Mouse (Mus musculus) megakaryocyte, embryonic 14.5 days (primary cell): Measurements from ENCODE around the gene Mlkl. TPM values are rescaled to one million over a fixed set of nuclear protein-coding genes. Genes with fewer than 3 reads are reported as not detected.
"Not testable (repeated sequence)": the region's sequence is repeated elsewhere in the genome, so short reads cannot be mapped to it uniquely, and the experiment has no call there.

ENCODE experiments used
- H3K27me3 ChIP-seq: replicated peaks from 2 replicates; pipeline ENCODE3; 2012; ENCODE audit warnings: inconsistent platforms
- H3K36me3 ChIP-seq: replicated peaks from 2 replicates; pipeline ENCODE3; 2012; ENCODE audit warnings: low read length, inconsistent platforms, mixed read lengths
- H3K4me1 ChIP-seq: 2 replicates; pipeline ENCODE4 v1.6.1; 2012; ENCODE audit warnings: inconsistent platforms
- H3K4me3 ChIP-seq: replicated peaks from 2 replicates; pipeline ENCODE3; 2012; ENCODE audit warnings: moderate library complexity, mild to moderate bottlenecking, inconsistent platforms
- H3K9me3 ChIP-seq: 2 replicates; pipeline ENCODE4 v1.6.1; 2012; ENCODE audit warnings: inconsistent platforms
- FLI1 ChIP-seq: IDR thresholded peaks from 2 replicates; pipeline ENCODE4 v1.6.1; 2012; ENCODE audit warnings: low read length, inconsistent platforms, mixed read lengths
- GATA1 ChIP-seq: IDR thresholded peaks from 3 replicates; pipeline ENCODE4 v1.6.1; 2012; ENCODE audit warnings: mixed read lengths, low read length, inconsistent platforms, borderline replicate concordance
- polyA plus RNA-seq: library from polyadenylated mRNA; stranded (reverse); fragments of >175 nt; gene quantifications from 2 replicates; pipeline ENCODE4 v1.2.3, GENCODE M21; 2012; ENCODE audit warnings: low replicate concordance; ENCODE audit not compliant: insufficient read depth

Gene Mlkl
- polyA plus RNA-seq, 1 experiment: 3.8 TPM

GRCm38 (mm10) chr8:111299821-111300568 lies 38.0 kb downstream of the Mlkl start, which contains the start of gene Rfwd3:
TSS of gene Rfwd3 (minus strand) at chr8:111300222.
- H3K4me1 ChIP-seq: peaks cover 17% of the 10 kb centered on the region
- TF ChIP-seq FLI1: no peak
- TF ChIP-seq GATA1: no peak
- H3K4me3 ChIP-seq: peak within 1 kb of the TSS; percentile 96
- no peaks in the 10 kb centered on the region for H3K9me3 ChIP-seq
- H3K36me3 ChIP-seq: peaks cover 18% of the 10 kb centered on the region
- H3K27me3 ChIP-seq: no peaks in the 10 kb centered on the region

- Histone ChIP-seq H3K36me3 (peaks cover 23% of the 10 kb centered on the region), H3K4me3 (peak overlapping the region; percentile 96), H3K4me1 (peaks cover 18% of the 10 kb centered on the region), H3K27me3 (no peaks in the 10 kb centered on the region), H3K9me3 (no peaks in the 10 kb centered on the region)
- TF ChIP-seq FLI1: no peak
Measured at GRCm38 (mm10) chr8:111299363-111299820, 38.6 kb downstream of the Mlkl start.

GRCm38 (mm10) chr8:111298011-111298410 lies 40.0 kb downstream of the Mlkl start:
- Histone ChIP-seq H3K9me3 (no peaks in the 10 kb centered on the region), H3K27me3 (no peaks in the 10 kb centered on the region), H3K36me3 (peaks cover 37% of the 10 kb centered on the region), H3K4me1 (peaks cover 18% of the 10 kb centered on the region), H3K4me3 (peak overlapping the region; percentile 23)
- TF ChIP-seq FLI1 (no peak), GATA1 (no peak)

- TF ChIP-seq GATA1 (no peak), FLI1 (no peak)
- no peaks in the 10 kb centered on the region for H3K27me3 ChIP-seq
- no peaks in the 10 kb centered on the region for H3K9me3 ChIP-seq
- H3K36me3 ChIP-seq: peaks cover 87% of the 10 kb centered on the region
- peaks cover 27% of the 10 kb centered on the region for H3K4me1 ChIP-seq
- H3K4me3 ChIP-seq: no peak overlapping the region
Measured at GRCm38 (mm10) chr8:111291733-111292132, 46.2 kb downstream of the Mlkl start.

- H3K4me3 ChIP-seq: no peak overlapping the region
- no peak for TF ChIP-seq GATA1
- no peak for TF ChIP-seq FLI1
Measured at GRCm38 (mm10) chr8:111290586-111290985, 47.4 kb downstream of the Mlkl start.

GRCm38 (mm10) chr8:111285603-111286002 lies 52.4 kb downstream of the Mlkl start:
- H3K4me3 ChIP-seq: no peak overlapping the region
- H3K27me3 ChIP-seq: no peaks in the 10 kb centered on the region
- no peaks in the 10 kb centered on the region for H3K9me3 ChIP-seq
- peaks cover 91% of the 10 kb centered on the region for H3K36me3 ChIP-seq
- peaks cover 16% of the 10 kb centered on the region for H3K4me1 ChIP-seq
- TF ChIP-seq FLI1 (no peak), GATA1 (no peak)

More at GRCm38 (mm10) chr8:111290586-111290985, 47.4 kb downstream of the Mlkl start:
- Histone ChIP-seq H3K36me3 (peaks cover 89% of the 10 kb centered on the region), H3K4me1 (peaks cover 24% of the 10 kb centered on the region), H3K9me3 (no peaks in the 10 kb centered on the region), H3K27me3 (no peaks in the 10 kb centered on the region)

- TF ChIP-seq GATA1 (no peak), FLI1 (no peak)
- H3K27me3 ChIP-seq: no peaks in the 10 kb centered on the region
- peaks cover 96% of the 10 kb centered on the region for H3K36me3 ChIP-seq
- no peak overlapping the region for H3K4me3 ChIP-seq
- H3K4me1 ChIP-seq: no peaks in the 10 kb centered on the region
- H3K9me3 ChIP-seq: no peaks in the 10 kb centered on the region
Measured at GRCm38 (mm10) chr8:111282093-111282492, 55.9 kb downstream of the Mlkl start.

GRCm38 (mm10) chr8:111268277-111268676 lies 69.7 kb downstream of the Mlkl start:
- Histone ChIP-seq H3K4me1 (no peaks in the 10 kb centered on the region), H3K27me3 (peaks cover 20% of the 10 kb centered on the region), H3K9me3 (peaks cover 22% of the 10 kb centered on the region), H3K36me3 (peaks cover 16% of the 10 kb centered on the region), H3K4me3 (no peak overlapping the region)
- TF ChIP-seq GATA1 (no peak), FLI1 (no peak)

GRCm38 (mm10) chr8:111266161-111266560 lies 71.8 kb downstream of the Mlkl start:
- Histone ChIP-seq H3K36me3 (peaks cover 11% of the 10 kb centered on the region), H3K27me3 (peaks cover 27% of the 10 kb centered on the region), H3K9me3 (peaks cover 22% of the 10 kb centered on the region), H3K4me1 (peaks cover 16% of the 10 kb centered on the region)
- not testable (repeated sequence) for H3K4me3 ChIP-seq

- TF ChIP-seq GATA1 (no peak), FLI1 (no peak)
- H3K4me3 ChIP-seq: no peak overlapping the region
- peaks cover 29% of the 10 kb centered on the region for H3K27me3 ChIP-seq
- H3K4me1 ChIP-seq: peaks cover 26% of the 10 kb centered on the region
- peaks cover under 1% of the 10 kb centered on the region for H3K36me3 ChIP-seq
- peaks cover 22% of the 10 kb centered on the region for H3K9me3 ChIP-seq
Measured at GRCm38 (mm10) chr8:111264693-111265220, 73.2 kb downstream of the Mlkl start.
